Mouse (Mus musculus): ENCODE data around the gene Ccdc105. TPM values are rescaled to one million over a fixed set of nuclear protein-coding genes. Genes with fewer than 3 reads are reported as not detected.

The Ccdc105 gene
- under 1 TPM; 0.29 to 0.32 TPM for total RNA-seq (2021)
- long read RNA-seq, experiment 1, result 0 reads
- long read RNA-seq, experiment 2, result 0 reads

DNA sequence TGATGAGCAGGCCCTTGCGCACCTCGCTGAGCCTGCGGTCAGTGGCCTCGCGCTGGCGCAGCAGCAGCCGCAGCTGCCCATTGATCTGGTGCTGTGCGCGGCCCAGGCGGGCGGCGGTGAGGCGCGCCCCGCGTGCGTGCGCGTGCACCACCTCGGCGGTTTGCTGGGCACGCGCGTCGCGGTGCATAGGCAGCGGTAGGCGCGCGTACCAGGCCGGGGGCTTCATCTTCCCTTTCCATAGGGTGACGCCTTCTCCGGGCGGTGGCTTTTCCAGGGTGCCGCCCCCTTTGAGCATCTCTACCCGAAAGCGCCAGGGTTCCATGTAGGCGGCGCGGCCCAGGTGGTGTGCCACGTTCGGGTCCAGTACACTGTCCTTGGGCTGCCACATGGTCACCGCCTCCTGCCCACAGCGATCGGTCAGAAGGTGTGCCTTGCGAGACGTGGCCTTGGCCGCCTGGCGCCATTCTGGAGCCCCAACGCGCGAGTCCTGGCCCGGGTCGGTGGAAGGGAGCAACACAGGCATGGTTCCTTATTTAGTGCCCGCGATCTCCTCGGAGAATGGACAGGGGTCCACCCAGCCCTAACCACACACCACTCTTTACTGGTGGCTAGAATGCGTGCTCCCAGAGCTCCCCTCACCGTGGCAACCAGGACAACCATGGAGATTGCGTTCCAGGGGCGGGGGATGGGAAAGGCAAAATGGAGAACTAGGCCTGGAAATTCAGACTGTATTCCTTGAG lies at the start of gene Ccdc105:
Gene Ccdc105, minus strand, starts transcription at position 614 of the 740 bp plus-strand sequence.
- DNase-seq (ENCODE audit: low spot score in 2 of 2), result peak; percentile 74 to 76

- DNase-seq (ENCODE audit: low spot score in 2 of 2), result no peak
These were observed 48.6 kb upstream of the Ccdc105 start for GRCm38 (mm10) chr10:78801449-78801848.

DNA sequence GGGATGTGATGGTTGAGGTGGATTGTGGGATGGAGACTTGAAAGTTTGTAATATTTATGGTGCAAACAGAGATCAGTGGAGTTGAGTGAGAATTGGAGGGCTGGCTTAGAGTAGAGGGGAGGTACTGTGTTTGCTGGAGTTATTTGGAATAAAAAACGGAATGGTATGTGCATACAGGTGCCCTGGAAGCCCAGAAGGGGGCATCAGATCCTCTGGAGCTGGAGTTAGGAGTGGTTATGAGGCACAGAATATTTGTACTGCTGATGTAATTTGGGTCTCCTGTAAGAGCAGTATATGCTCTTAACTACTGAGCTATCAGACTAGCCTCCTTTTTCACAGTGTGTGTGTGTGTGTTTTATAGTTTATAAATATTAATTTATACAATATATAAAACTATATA lies 37.7 kb upstream of the Ccdc105 start:
- no peak for DNase-seq (ENCODE audit: low spot score in 2 of 2)

GRCm38 (mm10) chr10:78787566-78788087 lies 34.8 kb upstream of the Ccdc105 start:
- DNase-seq (ENCODE audit: low spot score in 2 of 2), result peak; percentile 82 to 90

GRCm38 (mm10) chr10:78779981-78780651 lies 27.3 kb upstream of the Ccdc105 start, which contains the start of gene Slc1a6:
Slc1a6 (plus strand) TSS chr10:78780496.
- no peak for DNase-seq (ENCODE audit: low spot score in 2 of 2)

DNA sequence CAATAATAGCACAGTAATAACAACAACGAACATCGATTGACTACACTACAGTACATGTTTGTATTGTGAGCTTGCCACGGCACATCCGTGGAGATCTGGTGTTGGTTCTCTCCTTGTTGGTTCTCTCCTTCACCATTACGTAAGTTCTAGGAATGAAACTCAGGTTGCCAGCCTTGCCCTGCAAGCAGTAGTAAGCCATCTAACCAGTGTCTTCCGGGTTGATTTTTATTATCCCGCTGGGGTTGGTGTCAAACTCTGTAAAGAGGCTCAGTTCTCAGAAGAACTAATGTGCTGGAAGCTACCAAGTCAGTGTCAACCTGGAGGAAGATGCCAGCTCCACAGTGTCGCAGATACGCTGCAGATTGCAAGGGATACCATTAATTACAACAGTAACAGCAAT lies 26.7 kb upstream of the Ccdc105 start:
- no peak for DNase-seq (ENCODE audit: low spot score in 2 of 2)

- DNase-seq (ENCODE audit: low spot score in 2 of 2), result no peak
These were observed 23.0 kb upstream of the Ccdc105 start for GRCm38 (mm10) chr10:78775830-78776229.

GRCm38 (mm10) chr10:78765570-78765969 lies 12.7 kb upstream of the Ccdc105 start:
- DNase-seq (ENCODE audit: low spot score in 2 of 2), result no peak

DNA sequence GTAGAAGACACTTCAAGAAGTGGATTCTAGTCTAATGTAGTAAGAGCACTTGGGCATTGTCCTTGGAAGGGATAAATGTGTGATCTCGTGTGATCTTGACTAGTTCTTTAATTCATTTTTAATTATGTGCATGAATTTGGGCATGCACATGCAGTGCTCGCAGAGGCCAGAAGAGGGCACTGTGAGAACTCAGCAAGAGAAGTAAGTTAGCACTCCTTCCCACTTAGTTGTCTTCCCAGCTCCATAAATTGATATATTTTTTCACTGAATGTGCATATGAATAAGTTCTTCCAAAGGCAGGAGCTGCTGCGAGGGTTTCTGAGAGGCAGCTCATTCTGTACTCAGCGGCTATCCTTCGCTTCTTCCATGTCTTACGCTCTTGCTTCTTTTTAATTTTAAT lies 3.2 kb upstream of the Ccdc105 start:
- DNase-seq (ENCODE audit: low spot score in 2 of 2), result peak; percentile 83 to 87

- no peak for DNase-seq (ENCODE audit: low spot score in 2 of 2)
These were observed 3.9 kb downstream of the Ccdc105 start for GRCm38 (mm10) chr10:78748946-78749345.

- no peak for DNase-seq (ENCODE audit: low spot score in 2 of 2)
These were observed 4.7 kb downstream of the Ccdc105 start for GRCm38 (mm10) chr10:78748161-78748560.

DNA sequence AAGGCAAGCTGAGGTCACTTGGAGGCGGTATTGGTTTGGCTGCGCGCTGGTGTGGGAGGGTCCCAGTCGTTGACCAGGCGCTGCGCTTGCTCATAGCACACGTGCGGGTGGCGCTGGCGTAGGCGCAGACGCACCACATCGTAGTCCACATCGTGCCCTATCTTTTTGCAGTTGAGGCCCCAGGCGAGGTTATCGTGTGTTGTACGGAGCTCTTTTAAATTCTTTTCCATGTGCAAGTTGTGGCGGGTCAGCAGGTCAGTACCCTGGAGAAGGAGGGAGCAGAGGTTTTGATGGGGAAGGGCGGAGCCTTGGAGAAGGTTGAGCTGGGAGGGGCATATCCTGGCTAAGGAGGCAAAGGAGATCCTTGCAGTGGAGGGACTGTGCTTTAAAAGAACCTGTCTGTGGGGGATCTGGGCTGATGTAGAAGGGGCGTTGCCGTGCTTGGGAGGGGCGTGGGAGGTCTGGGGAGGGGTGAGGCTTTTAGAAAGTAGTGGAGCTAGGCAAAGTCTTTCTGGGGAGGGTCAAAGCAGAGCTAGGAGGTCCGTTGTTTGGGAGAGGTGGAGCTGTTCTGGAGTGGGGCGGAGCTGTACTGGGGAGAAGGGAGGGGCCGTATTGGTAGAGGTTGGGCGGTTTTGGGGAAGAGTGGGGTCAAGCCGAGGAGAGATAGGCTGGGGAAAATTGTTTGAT lies 5.7 kb downstream of the Ccdc105 start:
- no peak for DNase-seq (ENCODE audit: low spot score in 2 of 2)

- DNase-seq (ENCODE audit: low spot score in 2 of 2), result no peak
These were observed 7.2 kb downstream of the Ccdc105 start for GRCm38 (mm10) chr10:78745453-78746232.

DNA sequence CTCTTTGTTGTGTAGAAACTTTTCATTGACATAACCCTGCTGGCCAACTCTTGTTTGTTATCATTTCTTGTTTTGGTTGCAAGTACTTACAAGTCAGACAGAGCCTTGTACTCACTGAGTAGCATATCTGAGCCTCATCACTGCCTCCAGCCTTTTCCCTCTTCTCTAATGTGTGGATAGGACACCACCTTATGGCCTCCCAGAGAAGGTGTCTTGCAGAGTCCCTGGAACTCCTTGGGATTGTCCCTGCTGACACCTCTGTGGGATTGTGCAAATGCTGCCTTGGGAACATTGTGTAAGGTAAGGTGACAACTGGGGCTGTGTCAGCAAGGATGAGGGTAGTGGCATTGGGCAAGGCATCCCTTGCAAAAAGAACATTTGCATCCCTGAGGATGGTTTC lies 9.1 kb downstream of the Ccdc105 start:
- no peak for DNase-seq (ENCODE audit: low spot score in 2 of 2)

- no peak for DNase-seq (ENCODE audit: low spot score in 2 of 2)
These were observed 13.0 kb downstream of the Ccdc105 start for GRCm38 (mm10) chr10:78739821-78740220.

DNA sequence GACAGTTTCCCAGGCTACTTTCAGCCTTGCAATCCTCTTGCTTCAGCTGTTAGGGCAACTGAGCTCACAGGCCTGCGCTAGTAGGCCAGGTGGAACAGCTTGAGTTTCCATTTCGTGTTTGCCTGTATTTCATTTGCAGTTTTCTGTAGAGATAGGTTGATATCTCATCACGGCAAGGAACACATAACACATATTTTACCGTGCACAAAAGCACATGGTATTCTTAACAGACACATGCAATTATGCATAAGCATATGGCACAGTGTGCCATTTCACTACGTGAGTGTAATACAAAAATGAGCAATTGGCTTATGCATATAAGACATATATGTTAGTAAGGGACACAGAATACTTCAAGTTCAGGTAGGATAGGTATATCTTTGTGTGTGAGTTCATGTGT lies 25.0 kb downstream of the Ccdc105 start:
- DNase-seq (ENCODE audit: low spot score in 2 of 2), result no peak

DNA sequence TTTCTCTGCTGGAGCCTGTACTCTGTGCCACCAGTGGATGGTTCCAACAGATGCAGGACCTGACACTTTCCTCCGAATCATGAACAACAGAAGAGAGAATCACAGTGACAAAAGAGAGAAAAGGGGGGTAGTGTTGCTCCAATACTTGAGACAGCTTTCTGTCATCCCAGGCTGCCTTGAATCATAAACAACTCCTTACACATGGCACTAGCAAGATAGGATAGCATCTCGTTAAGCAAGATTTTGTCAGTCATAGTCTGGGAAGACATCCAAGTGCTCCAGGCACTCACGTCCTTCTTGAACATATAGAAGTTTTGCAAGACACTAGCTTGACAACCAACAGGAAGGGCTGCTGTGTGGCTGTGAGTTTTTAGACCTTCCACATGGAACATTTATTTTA lies 25.8 kb downstream of the Ccdc105 start:
- no peak for DNase-seq (ENCODE audit: low spot score in 2 of 2)

DNA sequence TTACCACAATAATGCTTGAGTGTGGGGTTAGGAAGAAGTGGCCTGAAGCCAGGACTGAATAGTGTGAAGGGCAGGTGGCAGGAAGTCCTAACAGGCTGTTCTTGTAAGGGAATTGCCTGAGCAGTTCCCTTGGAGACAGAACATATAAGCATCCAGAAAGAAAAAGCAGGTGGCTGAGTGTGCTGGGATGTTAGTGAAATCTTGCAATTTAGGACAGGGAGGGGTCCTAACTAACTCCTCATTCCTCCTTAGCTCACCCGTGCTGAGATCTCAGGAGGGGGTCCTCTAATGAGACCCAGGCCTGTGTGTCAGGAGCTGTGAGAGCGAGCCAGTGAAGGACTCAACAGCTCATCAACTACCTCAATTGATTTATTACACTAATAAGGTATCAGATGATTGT lies 29.4 kb downstream of the Ccdc105 start:
- no peak for DNase-seq (ENCODE audit: low spot score in 2 of 2)

GRCm38 (mm10) chr10:78722654-78723053 lies 30.2 kb downstream of the Ccdc105 start:
- DNase-seq (ENCODE audit: low spot score in 2 of 2), result peak; percentile 19 to 75

DNA sequence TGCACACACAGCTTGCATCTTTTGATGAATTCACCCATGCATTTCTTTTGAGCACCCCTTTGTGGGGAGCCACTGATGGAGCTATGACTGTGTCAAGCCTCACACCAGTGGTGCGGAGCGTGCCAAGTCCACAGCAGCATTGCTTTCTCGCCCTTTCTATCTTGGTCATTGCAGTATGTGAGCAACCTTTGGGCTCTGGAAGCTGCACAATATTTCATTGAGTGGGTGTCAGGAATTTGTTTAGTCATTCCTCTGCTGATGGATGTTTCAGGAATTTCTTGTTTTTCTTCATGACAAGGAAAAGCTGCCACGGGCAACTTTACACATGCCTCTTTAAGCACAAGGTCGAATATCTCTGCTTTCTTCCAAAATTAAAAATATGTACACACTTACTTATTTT lies 30.8 kb downstream of the Ccdc105 start:
- no peak for DNase-seq (ENCODE audit: low spot score in 2 of 2)

GRCm38 (mm10) chr10:78718056-78718455 lies 34.8 kb downstream of the Ccdc105 start, which contains the start of gene Casp14:
Casp14 (minus strand) TSS chr10:78718294.
- DNase-seq (ENCODE audit: low spot score in 2 of 2), result no peak

Measured in layer of hippocampus, postnatal 14 days (tissue).